Mouse (Mus musculus): Measurements from ENCODE around the gene Gnpnat1. TPM values are rescaled to one million over a fixed set of nuclear protein-coding genes. Genes with fewer than 3 reads are reported as not detected.

Gnpnat1 gene
- polyA plus RNA-seq, 1 experiment: 12.5 TPM

- no peak for TF ChIP-seq POLR2A (IDR thresholded peaks at IDR 0.05; ENCODE audit: borderline replicate concordance, low read depth, low read length)
- no peak for TF ChIP-seq CTCF (IDR thresholded peaks at IDR 0.05; ENCODE audit: low read depth, low read length)
- H3K4me1 ChIP-seq (ENCODE audit: control insufficient read depth, insufficient read depth, low read length): no peaks in the 10 kb centered on the region
Measured at GRCm38 (mm10) chr14:45365196-45365587, 39.5 kb downstream of the Gnpnat1 start.

GRCm38 (mm10) chr14:45364211-45365195, 40.2 kb downstream of the Gnpnat1 start:
- no peak overlapping the region for H3K27ac ChIP-seq (ENCODE audit: insufficient read depth, low read depth, low read length)
- TF ChIP-seq POLR2A (IDR thresholded peaks at IDR 0.05; ENCODE audit: borderline replicate concordance, low read depth, low read length) (no peak), CTCF (IDR thresholded peaks at IDR 0.05; ENCODE audit: low read depth, low read length) (no peak)
- no peaks in the 10 kb centered on the region for H3K4me1 ChIP-seq (ENCODE audit: control insufficient read depth, insufficient read depth, low read length)
- no peak overlapping the region for H3K4me3 ChIP-seq (ENCODE audit: insufficient read depth, low read length)

More at GRCm38 (mm10) chr14:45365196-45365587, 39.5 kb downstream of the Gnpnat1 start:
- no peak overlapping the region for H3K4me3 ChIP-seq (ENCODE audit: insufficient read depth, low read length)
- no peak overlapping the region for H3K27ac ChIP-seq (ENCODE audit: insufficient read depth, low read depth, low read length)

- TF ChIP-seq POLR2A (IDR thresholded peaks at IDR 0.05; ENCODE audit: borderline replicate concordance, low read depth, low read length): no peak
- TF ChIP-seq CTCF (IDR thresholded peaks at IDR 0.05; ENCODE audit: low read depth, low read length): no peak
- Histone ChIP-seq H3K4me1 (ENCODE audit: control insufficient read depth, insufficient read depth, low read length) (no peaks in the 10 kb centered on the region; the same call in 1 of the 2 replicates), H3K27ac (ENCODE audit: insufficient read depth, low read depth, low read length) (no peak within 1 kb of the TSS; the same call in 1 of the 2 replicates), H3K4me3 (ENCODE audit: insufficient read depth, low read length) (peak within 1 kb of the TSS; percentile 95)
Measured at GRCm38 (mm10) chr14:45350931-45351859, 53.5 kb downstream of the Gnpnat1 start, which contains the start of gene Styx. Gene Styx, plus strand, starts transcription at chr14:45351093.

GRCm38 (mm10) chr14:45329589-45330181, 75.0 kb downstream of the Gnpnat1 start, which contains the start of gene Psmc6:
Gene Psmc6, plus strand, starts transcription at chr14:45329788.
- Histone ChIP-seq H3K4me1 (ENCODE audit: control insufficient read depth, insufficient read depth, low read length) (peaks cover 23% of the 10 kb centered on the region), H3K4me3 (ENCODE audit: insufficient read depth, low read length) (peak within 1 kb of the TSS; percentile 99), H3K27ac (ENCODE audit: insufficient read depth, low read depth, low read length) (peak within 1 kb of the TSS; percentile 70)
- TF ChIP-seq CTCF (IDR thresholded peaks at IDR 0.05; ENCODE audit: low read depth, low read length) (peak; percentile 62; the same call in 1 of the 2 replicates), POLR2A (IDR thresholded peaks at IDR 0.05; ENCODE audit: borderline replicate concordance, low read depth, low read length) (0 out of 2 replicates have a peak, but pooled peaks have one; percentile 61)

- peak overlapping the region; percentile 16 for H3K27ac ChIP-seq (ENCODE audit: insufficient read depth, low read depth, low read length)
- H3K4me3 ChIP-seq (ENCODE audit: insufficient read depth, low read length): peak overlapping the region; percentile 47; the same call in 1 of the 2 replicates
- no peak for TF ChIP-seq CTCF (IDR thresholded peaks at IDR 0.05; ENCODE audit: low read depth, low read length)
- no peak for TF ChIP-seq POLR2A (IDR thresholded peaks at IDR 0.05; ENCODE audit: borderline replicate concordance, low read depth, low read length)
- peaks cover 28% of the 10 kb centered on the region for H3K4me1 ChIP-seq (ENCODE audit: control insufficient read depth, insufficient read depth, low read length)
Measured at GRCm38 (mm10) chr14:45329018-45329588, 75.6 kb downstream of the Gnpnat1 start.

GRCm38 (mm10) chr14:45328072-45328713, 76.5 kb downstream of the Gnpnat1 start:
- peaks cover 28% of the 10 kb centered on the region for H3K4me1 ChIP-seq (ENCODE audit: control insufficient read depth, insufficient read depth, low read length)
- H3K27ac ChIP-seq (ENCODE audit: insufficient read depth, low read depth, low read length): no peak overlapping the region
- no peak overlapping the region for H3K4me3 ChIP-seq (ENCODE audit: insufficient read depth, low read length)
- no peak for TF ChIP-seq POLR2A (IDR thresholded peaks at IDR 0.05; ENCODE audit: borderline replicate concordance, low read depth, low read length)
- TF ChIP-seq CTCF (IDR thresholded peaks at IDR 0.05; ENCODE audit: low read depth, low read length): no peak

Other genes with a start within 250 kb of the Gnpnat1 start
- gene Gpr137c, start 185.2 kb downstream of the Gnpnat1 start, polyA plus RNA-seq (2012; ENCODE audit: insufficient read depth, insufficient read length, missing spikeins): 0.97 and 1.9 TPM in 2 replicates
- 32.9 and 38.1 TPM in 2 replicates for gene Txndc16, start 184.6 kb downstream of the Gnpnat1 start, polyA plus RNA-seq (2012; ENCODE audit: insufficient read depth, insufficient read length, missing spikeins)
- 24.8 and 26.7 TPM in 2 replicates for gene Ero1l, start 86.1 kb downstream of the Gnpnat1 start, polyA plus RNA-seq (2012; ENCODE audit: insufficient read depth, insufficient read length, missing spikeins)
- 149 and 206 TPM in 2 replicates for gene Psmc6, start 75.1 kb downstream of the Gnpnat1 start, polyA plus RNA-seq (2012; ENCODE audit: insufficient read depth, insufficient read length, missing spikeins)
- 20.9 and 23.4 TPM in 2 replicates for gene Styx, start 53.8 kb downstream of the Gnpnat1 start, polyA plus RNA-seq (2012; ENCODE audit: insufficient read depth, insufficient read length, missing spikeins)
- 1.5 and 1.7 TPM in 2 replicates for gene Fermt2, start 125.2 kb upstream of the Gnpnat1 start, polyA plus RNA-seq (2012; ENCODE audit: insufficient read depth, insufficient read length, missing spikeins)

Measured in bone marrow macrophage, adult 2 months (primary cell).